Mouse (Mus musculus): ENCODE results near the gene Prnp. TPM values are rescaled to one million over a fixed set of nuclear protein-coding genes. Genes with fewer than 3 reads are reported as not detected.

Prnp gene
- polyA plus RNA-seq, 1 experiment from 2014 or later = 49.6 TPM

DNA sequence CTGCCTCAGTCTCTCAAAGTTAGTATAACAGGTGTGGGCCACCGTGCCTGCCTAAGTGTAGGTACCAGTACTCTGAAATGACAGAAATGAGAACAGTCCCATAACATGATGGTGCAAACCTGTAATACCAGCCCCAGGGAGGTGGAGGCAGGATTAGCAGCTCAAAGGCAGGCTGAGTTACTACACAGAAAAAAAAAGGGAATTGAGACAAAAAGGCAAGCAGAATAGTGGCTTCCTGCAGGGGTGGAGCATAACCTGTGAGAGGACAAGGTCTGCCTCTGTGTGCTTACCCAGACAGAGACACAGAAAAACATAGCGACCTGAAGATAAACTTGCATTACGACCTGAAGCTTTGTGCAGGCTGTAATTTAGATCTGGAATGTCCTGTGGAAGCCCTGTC lies 66.9 kb downstream of the Prnp start:
- Histone ChIP-seq H3K9ac (replicated peaks; ENCODE audit: low read length) (no peak overlapping the region), H3K9me3 (ENCODE audit: low read length) (peaks cover 3% of the 10 kb centered on the region; the same call in 1 of the 2 replicates), H3K4me1 (ENCODE audit: insufficient read depth, low read length) (no peaks in the 10 kb centered on the region), H3K4me3 (ENCODE audit: low read length) (no peak overlapping the region), H3K27me3 (ENCODE audit: insufficient read depth, low read length) (no peaks in the 10 kb centered on the region), H3K27ac (ENCODE audit: low read length) (no peak overlapping the region), H3K36me3 (ENCODE audit: insufficient read depth, low read length) (no peaks in the 10 kb centered on the region), H3K4me2 (replicated peaks; ENCODE audit: low read depth, low read length) (no peak overlapping the region)
- no peak for ATAC-seq (ENCODE audit: low FRiP score, low TSS enrichment)
- WGBS = 69% methylated on average over 3 of the region's 3 CpGs

DNA sequence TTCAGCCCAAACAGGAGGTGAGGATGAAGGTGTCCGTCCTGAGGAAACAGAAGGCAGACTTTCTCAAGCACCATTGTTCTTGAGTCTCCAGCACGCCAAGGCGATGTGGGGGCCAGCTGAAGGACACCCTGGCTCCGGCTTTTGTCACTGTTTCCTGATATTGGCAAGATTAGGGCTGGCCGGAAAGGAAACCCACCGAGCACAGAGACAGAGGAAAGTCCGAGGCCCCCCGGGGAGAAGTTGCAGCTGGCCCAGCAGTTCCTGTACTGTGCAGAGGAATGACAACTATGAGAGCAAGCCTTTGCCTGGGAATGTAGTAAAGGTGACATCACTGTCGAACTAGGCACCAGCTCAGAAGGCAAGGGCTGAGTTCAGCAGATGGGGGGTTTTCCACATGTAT lies 71.1 kb downstream of the Prnp start:
- no peaks in the 10 kb centered on the region for H3K4me1 ChIP-seq (ENCODE audit: insufficient read depth, low read length)
- 49% methylated on average over 9 of the region's 9 CpGs for WGBS
- H3K4me2 ChIP-seq (replicated peaks; ENCODE audit: low read depth, low read length) = no peak overlapping the region
- no peaks in the 10 kb centered on the region for H3K27me3 ChIP-seq (ENCODE audit: insufficient read depth, low read length)
- peak; percentile 73 for ATAC-seq (ENCODE audit: low FRiP score, low TSS enrichment)
- no peaks in the 10 kb centered on the region for H3K36me3 ChIP-seq (ENCODE audit: insufficient read depth, low read length)
- no peak overlapping the region for H3K4me3 ChIP-seq (ENCODE audit: low read length)
- H3K27ac ChIP-seq (ENCODE audit: low read length) = no peak overlapping the region
- H3K9me3 ChIP-seq (ENCODE audit: low read length) = peaks cover 3% of the 10 kb centered on the region; the same call in 1 of the 2 replicates
- H3K9ac ChIP-seq (replicated peaks; ENCODE audit: low read length) = no peak overlapping the region

DNA sequence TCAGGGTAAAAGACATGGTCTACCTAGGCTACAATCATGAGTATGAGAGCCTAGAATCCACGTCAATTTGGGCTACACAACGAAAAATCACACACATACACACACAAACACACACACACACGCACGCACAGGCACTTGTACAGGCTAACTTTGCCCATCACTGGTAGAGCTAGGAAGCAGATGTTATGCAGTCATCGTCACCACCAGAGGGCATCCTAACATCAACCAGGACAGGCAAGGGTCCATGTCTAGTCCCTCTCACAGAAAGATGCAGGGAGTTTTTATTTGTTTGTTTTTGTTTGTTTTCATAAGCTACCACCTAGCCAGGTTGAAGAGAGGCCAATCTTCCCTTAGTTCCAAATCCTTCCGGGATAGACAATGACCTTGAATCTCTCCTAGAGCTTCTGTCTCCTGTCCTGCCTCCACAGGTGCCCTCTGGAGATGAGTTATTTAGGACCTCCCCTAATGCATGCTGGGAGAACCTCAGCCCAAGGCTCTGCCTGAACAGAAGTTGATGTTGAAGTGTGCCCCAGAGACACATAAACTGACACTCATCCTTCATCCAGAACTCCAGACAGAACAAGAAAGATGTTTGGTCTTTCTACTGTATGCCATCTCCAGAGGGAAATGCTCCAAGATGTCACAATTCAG lies 72.9 kb downstream of the Prnp start:
- H3K4me3 ChIP-seq (ENCODE audit: low read length) = no peak overlapping the region
- no peaks in the 10 kb centered on the region for H3K36me3 ChIP-seq (ENCODE audit: insufficient read depth, low read length)
- peaks cover 2% of the 10 kb centered on the region; the same call in 1 of the 2 replicates for H3K9me3 ChIP-seq (ENCODE audit: low read length)
- no peaks in the 10 kb centered on the region for H3K4me1 ChIP-seq (ENCODE audit: insufficient read depth, low read length)
- 14% methylated on average over 6 of the region's 6 CpGs for WGBS
- no peak overlapping the region for H3K9ac ChIP-seq (replicated peaks; ENCODE audit: low read length)
- ATAC-seq (ENCODE audit: low FRiP score, low TSS enrichment) = peak; percentile 72; the same call in 1 of the 2 replicates
- no peak overlapping the region for H3K4me2 ChIP-seq (replicated peaks; ENCODE audit: low read depth, low read length)
- no peak overlapping the region for H3K27ac ChIP-seq (ENCODE audit: low read length)
- H3K27me3 ChIP-seq (ENCODE audit: insufficient read depth, low read length) = no peaks in the 10 kb centered on the region

DNA sequence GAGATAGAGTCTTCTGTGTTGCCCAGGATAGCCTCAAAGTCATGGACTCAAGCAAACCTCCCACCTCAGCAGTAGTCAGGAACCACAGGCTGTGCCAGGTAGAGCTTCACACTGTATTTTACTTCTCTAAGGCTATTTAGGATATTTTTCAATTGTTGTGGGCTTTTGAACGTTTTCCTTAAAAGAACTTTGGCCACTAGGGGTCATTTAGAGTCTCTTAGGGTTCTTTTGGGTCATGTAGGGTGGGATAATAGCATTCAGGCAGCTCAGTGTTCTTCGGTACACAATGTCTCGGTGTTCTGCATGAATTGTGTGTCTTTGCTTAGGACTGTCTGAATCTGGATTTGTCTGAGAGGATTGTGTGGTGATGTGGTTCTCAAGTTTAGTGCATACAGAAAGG lies 78.2 kb downstream of the Prnp start:
- no peak overlapping the region for H3K4me3 ChIP-seq (ENCODE audit: low read length)
- H3K36me3 ChIP-seq (ENCODE audit: insufficient read depth, low read length) = no peaks in the 10 kb centered on the region
- WGBS = 47% methylated on average over 3 of the region's 3 CpGs
- H3K27ac ChIP-seq (ENCODE audit: low read length) = no peak overlapping the region
- H3K9me3 ChIP-seq (ENCODE audit: low read length) = no peaks in the 10 kb centered on the region
- no peak overlapping the region for H3K4me2 ChIP-seq (replicated peaks; ENCODE audit: low read depth, low read length)
- peaks cover 6% of the 10 kb centered on the region; the same call in 1 of the 2 replicates for H3K4me1 ChIP-seq (ENCODE audit: insufficient read depth, low read length)
- H3K9ac ChIP-seq (replicated peaks; ENCODE audit: low read length) = no peak overlapping the region
- no peaks in the 10 kb centered on the region for H3K27me3 ChIP-seq (ENCODE audit: insufficient read depth, low read length)
- no peak for ATAC-seq (ENCODE audit: low FRiP score, low TSS enrichment)

Other genes starting within 250 kb of the Prnp start
- gene Erv3, start 50.2 kb upstream of the Prnp start, polyA plus RNA-seq (2015; fragmentation: Nextera tagmentation; extraction: Ambion mirVana) = not detected in 2 replicates
- 0.25 TPM in 1 of 2 replicates, not detected in the other for gene Prn, start within 50 bp of the Prnp start, polyA plus RNA-seq (2015; fragmentation: Nextera tagmentation; extraction: Ambion mirVana)
- gene Prnd, start 40.9 kb downstream of the Prnp start, polyA plus RNA-seq (2015; fragmentation: Nextera tagmentation; extraction: Ambion mirVana) = 16.2 and 17.1 TPM in 2 replicates
- 8.1 and 9.1 TPM in 2 replicates for gene Rassf2, start 120.3 kb downstream of the Prnp start, polyA plus RNA-seq (2015; fragmentation: Nextera tagmentation; extraction: Ambion mirVana)
- 15.2 and 17.7 TPM in 2 replicates for gene Slc23a2, start 235.2 kb downstream of the Prnp start, polyA plus RNA-seq (2015; fragmentation: Nextera tagmentation; extraction: Ambion mirVana)